32 mouse cellular contexts compared by ENCODE assay signal in genomic region chr9:78211521-78211920, GRCm38 (mm10). TPM values are rescaled to one million over a fixed set of nuclear protein-coding genes. Genes with fewer than 3 reads are reported as not detected.
DNase-seq lines count a peak whose midpoint lies in the region; ATAC-seq lines count a peak whose summit lies in the region.
"Had no signal": no experiment of that assay in that cellular context is flagged by ENCODE, and none has a peak within 500 bp of the region (broad histone marks: within the 10 kb centered on the region; RNA-seq: fewer than 3 reads in every experiment).

No protein-coding gene starts in this region.

- WGBS in heart, embryonic 11.5 days (ENCODE audit: insufficient replicate concordance) = 81% methylated on average over 3 of the region's 3 CpGs
- WGBS in heart, embryonic 15.5 days = 88% methylated on average over 3 of the region's 3 CpGs
- 87% methylated on average over 3 of the region's 3 CpGs for WGBS in stomach, embryonic 14.5 days
- 95% methylated on average over 3 of the region's 3 CpGs for WGBS in stomach, embryonic 15.5 days
- 93% methylated on average over 3 of the region's 3 CpGs for WGBS in intestine, embryonic 16.5 days

- no peak overlapping the region for H3K9ac ChIP-seq in heart, embryonic 11.5 days (ENCODE audit: low read depth, low read length)
- H3K9ac ChIP-seq in heart, embryonic 15.5 days = no peak overlapping the region
- H3K9ac ChIP-seq in stomach, embryonic 14.5 days (replicated peaks; ENCODE audit: low read depth, low read length) = no peak overlapping the region
- H3K9ac ChIP-seq in stomach, embryonic 15.5 days = no peak overlapping the region
- H3K9ac ChIP-seq in intestine, embryonic 16.5 days (ENCODE audit: low read depth, low read length) = no peak overlapping the region
- H3K9ac ChIP-seq: embryonic facial prominence, embryonic 12.5 days; embryonic facial prominence, embryonic 15.5 days; forebrain, postnatal 0 days; hindbrain, embryonic 12.5 days; hindbrain, embryonic 15.5 days had no signal

- H3K4me2 ChIP-seq in heart, embryonic 11.5 days = no peak overlapping the region
- H3K4me2 ChIP-seq in heart, embryonic 15.5 days = no peak overlapping the region
- no peak overlapping the region for H3K4me2 ChIP-seq in stomach, embryonic 14.5 days (replicated peaks; ENCODE audit: low read depth, low read length)
- H3K4me2 ChIP-seq in stomach, embryonic 15.5 days = no peak overlapping the region
- no peak overlapping the region for H3K4me2 ChIP-seq in intestine, embryonic 16.5 days (ENCODE audit: low read depth, low read length)
- H3K4me2 ChIP-seq: embryonic facial prominence, embryonic 12.5 days; embryonic facial prominence, embryonic 15.5 days; hindbrain, embryonic 12.5 days; hindbrain, embryonic 15.5 days had no signal

- peak overlapping the region; percentile 80 for H3K27ac ChIP-seq in heart, embryonic 11.5 days (ENCODE audit: low read depth, low read length)
- peak overlapping the region; percentile 36; the same call in 1 of the 2 replicates for H3K27ac ChIP-seq in heart, embryonic 15.5 days
- peak overlapping the region; percentile 84 for H3K27ac ChIP-seq in stomach, embryonic 14.5 days (ENCODE audit: low read length)
- peak overlapping the region; percentile 81 for H3K27ac ChIP-seq in stomach, embryonic 15.5 days
- H3K27ac ChIP-seq in intestine, embryonic 16.5 days (ENCODE audit: low read length) = no peak overlapping the region
- H3K27ac ChIP-seq: embryonic facial prominence, embryonic 12.5 days; embryonic facial prominence, embryonic 15.5 days; hindbrain, embryonic 12.5 days; hindbrain, embryonic 15.5 days had no signal

- peaks cover 6% of the 10 kb centered on the region; the same call in 1 of the 2 replicates for H3K36me3 ChIP-seq in heart, embryonic 11.5 days (ENCODE audit: control insufficient read depth, insufficient read depth, low read length)
- no peaks in the 10 kb centered on the region for H3K36me3 ChIP-seq in heart, embryonic 15.5 days
- peaks cover 7% of the 10 kb centered on the region for H3K36me3 ChIP-seq in stomach, embryonic 14.5 days (ENCODE audit: control insufficient read depth, insufficient read depth, low read length)
- H3K36me3 ChIP-seq in stomach, embryonic 15.5 days = peaks cover 7% of the 10 kb centered on the region; the same call in 1 of the 2 replicates
- no peaks in the 10 kb centered on the region for H3K36me3 ChIP-seq in intestine, embryonic 16.5 days (ENCODE audit: control insufficient read depth, insufficient read depth, low read length)
- H3K36me3 ChIP-seq: embryonic facial prominence, embryonic 15.5 days; hindbrain, embryonic 12.5 days; hindbrain, embryonic 15.5 days had no signal

- H3K9me3 ChIP-seq in heart, embryonic 11.5 days (replicated peaks; ENCODE audit: control insufficient read depth, low read length) = no peaks in the 10 kb centered on the region
- H3K9me3 ChIP-seq in heart, embryonic 15.5 days (replicated peaks) = no peaks in the 10 kb centered on the region
- H3K9me3 ChIP-seq in stomach, embryonic 14.5 days (ENCODE audit: control insufficient read depth, low read depth, low read length) = no peaks in the 10 kb centered on the region
- H3K9me3 ChIP-seq in stomach, embryonic 15.5 days = no peaks in the 10 kb centered on the region
- 0 out of 2 replicates have a peak, but pooled peaks cover 4% of the 10 kb centered on the region for H3K9me3 ChIP-seq in intestine, embryonic 16.5 days (ENCODE audit: control insufficient read depth, low read length)
- H3K9me3 ChIP-seq: embryonic facial prominence, embryonic 12.5 days; embryonic facial prominence, embryonic 15.5 days; hindbrain, embryonic 12.5 days; hindbrain, embryonic 15.5 days had no signal

- no peak for ATAC-seq in heart, embryonic 11.5 days (replicated peaks; ENCODE audit: insufficient number of reproducible peaks, low FRiP score, low TSS enrichment)
- no peak for ATAC-seq in heart, embryonic 15.5 days (replicated peaks; ENCODE audit: insufficient number of reproducible peaks, insufficient read depth, low FRiP score, low read depth)
- ATAC-seq in stomach, embryonic 14.5 days (ENCODE audit: insufficient number of reproducible peaks, insufficient read depth, low FRiP score, low read depth) = no peak
- ATAC-seq in stomach, embryonic 15.5 days (ENCODE audit: insufficient read depth, low FRiP score, low read depth) = no peak
- no peak for ATAC-seq in intestine, embryonic 16.5 days
- ATAC-seq: CD4-positive, CD25-positive, alpha-beta regulatory T cell, adult 4 months; forebrain, embryonic 14.5 days; forebrain, postnatal 0 days had no signal

- no peaks in the 10 kb centered on the region for H3K27me3 ChIP-seq in heart, embryonic 11.5 days (ENCODE audit: control insufficient read depth, insufficient read depth, low read length)
- H3K27me3 ChIP-seq in heart, embryonic 15.5 days = no peaks in the 10 kb centered on the region
- H3K27me3 ChIP-seq in stomach, embryonic 14.5 days (ENCODE audit: control insufficient read depth, insufficient read depth, low read length) = no peaks in the 10 kb centered on the region
- no peaks in the 10 kb centered on the region for H3K27me3 ChIP-seq in stomach, embryonic 15.5 days (replicated peaks)
- no peaks in the 10 kb centered on the region for H3K27me3 ChIP-seq in intestine, embryonic 16.5 days (replicated peaks; ENCODE audit: control insufficient read depth, insufficient read depth, low read length)
- H3K27me3 ChIP-seq: embryonic facial prominence, embryonic 12.5 days; embryonic facial prominence, embryonic 15.5 days; hindbrain, embryonic 12.5 days; hindbrain, embryonic 15.5 days had no signal

- peaks cover 9% of the 10 kb centered on the region; the same call in 1 of the 2 replicates for H3K4me1 ChIP-seq in heart, embryonic 11.5 days (ENCODE audit: control insufficient read depth, insufficient read depth, low read length)
- H3K4me1 ChIP-seq in heart, embryonic 15.5 days (replicated peaks) = peaks cover 14% of the 10 kb centered on the region
- peaks cover 5% of the 10 kb centered on the region; the same call in 1 of the 2 replicates for H3K4me1 ChIP-seq in stomach, embryonic 14.5 days (ENCODE audit: control insufficient read depth, insufficient read depth, low read length)
- no peaks in the 10 kb centered on the region for H3K4me1 ChIP-seq in stomach, embryonic 15.5 days
- H3K4me1 ChIP-seq in intestine, embryonic 16.5 days (ENCODE audit: control insufficient read depth, insufficient read depth, low read length) = peaks cover 9% of the 10 kb centered on the region
- H3K4me1 ChIP-seq: embryonic facial prominence, embryonic 12.5 days; hindbrain, embryonic 12.5 days; hindbrain, embryonic 15.5 days had no signal

- no peak for DNase-seq in heart, postnatal 10 days
- DNase-seq in heart, postnatal 14 days = no peak
- no peak for DNase-seq in right cerebral cortex, adult 18-20 months
- DNase-seq: adrenal gland, adult 2 months; adrenal gland, postnatal 14 days; cerebellum, adult 11 months; cerebellum, adult 2 months; cerebellum, adult 9-11 months; cerebellum, postnatal 25 days; forebrain, postnatal 0 days; gastrocnemius, postnatal 25 days; kidney, adult 11 months had no signal

- intact Hi-C loops in heart, postnatal 10 days (cut with DNase I) = no loop called here
- intact Hi-C loops in heart, postnatal 14 days (cut with DNase I) = no loop called here

- no peak overlapping the region for H3K4me3 ChIP-seq in heart, embryonic 11.5 days (ENCODE audit: low read depth, low read length)
- no peak overlapping the region for H3K4me3 ChIP-seq in heart, embryonic 15.5 days
- H3K4me3 ChIP-seq in stomach, embryonic 14.5 days (ENCODE audit: low read depth, low read length) = no peak overlapping the region
- H3K4me3 ChIP-seq in stomach, embryonic 15.5 days (replicated peaks) = no peak overlapping the region
- no peak overlapping the region for H3K4me3 ChIP-seq in intestine, embryonic 16.5 days (ENCODE audit: low read length)
- H3K4me3 ChIP-seq: embryonic facial prominence, embryonic 12.5 days; embryonic facial prominence, embryonic 15.5 days; hindbrain, embryonic 12.5 days; hindbrain, embryonic 15.5 days had no signal

RNA-seq across cellular contexts. Expression of gene Gsta1, which starts 18.9 kb away (rescaled TPM):
- not detected in 2 replicates for polyA plus RNA-seq in heart, embryonic 11.5 days (2014; fragmentation: Nextera tagmentation; extraction: Ambion mirVana)
- total RNA-seq in heart, postnatal 10 days (2021) = under 1 TPM in 1 of 2 experiments, not detected in 1; 0.55 TPM
- not detected in 2 replicates for polyA plus RNA-seq in heart, embryonic 15.5 days (2015; fragmentation: Nextera tagmentation; extraction: Ambion mirVana)
- under 1 TPM in 1 of 2 experiments, not detected in 1; 0.55 TPM for total RNA-seq in heart, postnatal 14 days (2021)
- 9.6 and 9.7 TPM in 2 replicates for polyA plus RNA-seq in stomach, embryonic 14.5 days (2014; fragmentation: Nextera tagmentation; extraction: Ambion mirVana)
- 36.1 and 42.7 TPM in 2 replicates for polyA plus RNA-seq in stomach, embryonic 15.5 days (2015; fragmentation: Nextera tagmentation; extraction: Ambion mirVana)
- 94.1 and 98.3 TPM in 2 replicates for polyA plus RNA-seq in intestine, embryonic 16.5 days (2015; fragmentation: Nextera tagmentation; extraction: Ambion mirVana)
- total RNA-seq: adrenal gland, postnatal 14 days; common myeloid progenitor, adult 5-6 weeks; forebrain, postnatal 0 days; gastrocnemius, adult 8-10 months; gastrocnemius, postnatal 25 days; hematopoietic stem cell, adult 5-6 weeks; MEL had no signal
- polyA plus RNA-seq: adrenal gland, adult 2 months; CD4-positive, CD25-positive, alpha-beta regulatory T cell, adult 4 months; cerebellum, adult 2 months; embryonic facial prominence, embryonic 12.5 days; forebrain, embryonic 11.5 days; forebrain, embryonic 14.5 days; forebrain, postnatal 0 days; frontal cortex, adult 2 months; gonadal fat pad, adult 2 months; heart, embryonic 14.5 days; hindbrain, embryonic 12.5 days; hindbrain, embryonic 15.5 days had no signal

RNA-seq across cellular contexts. Expression of gene Gsta4, which starts 28.9 kb away (rescaled TPM):
- polyA plus RNA-seq in heart, embryonic 11.5 days (2014; fragmentation: Nextera tagmentation; extraction: Ambion mirVana) = 87.5 and 88.7 TPM in 2 replicates
- 10 to 100 TPM; 57.3 to 60.8 TPM for total RNA-seq in heart, postnatal 10 days (2021)
- polyA plus RNA-seq in heart, embryonic 15.5 days (2015; fragmentation: Nextera tagmentation; extraction: Ambion mirVana) = 67.4 and 72.1 TPM in 2 replicates
- 10 to 100 TPM; 60.1 to 70.6 TPM for total RNA-seq in heart, postnatal 14 days (2021)
- polyA plus RNA-seq in stomach, embryonic 14.5 days (2014; fragmentation: Nextera tagmentation; extraction: Ambion mirVana) = 478 and 492 TPM in 2 replicates
- 433 and 454 TPM in 2 replicates for polyA plus RNA-seq in stomach, embryonic 15.5 days (2015; fragmentation: Nextera tagmentation; extraction: Ambion mirVana)
- 57.5 and 62.7 TPM in 2 replicates for polyA plus RNA-seq in intestine, embryonic 16.5 days (2015; fragmentation: Nextera tagmentation; extraction: Ambion mirVana)

RNA-seq across cellular contexts. Expression of gene Gm3776, which starts 45.4 kb away (rescaled TPM):
- polyA plus RNA-seq in heart, embryonic 11.5 days (2014; fragmentation: Nextera tagmentation; extraction: Ambion mirVana) = not detected in 2 replicates
- total RNA-seq in heart, postnatal 10 days (2021) = not detected
- polyA plus RNA-seq in heart, embryonic 15.5 days (2015; fragmentation: Nextera tagmentation; extraction: Ambion mirVana) = not detected in 2 replicates
- not detected for total RNA-seq in heart, postnatal 14 days (2021)
- polyA plus RNA-seq in stomach, embryonic 14.5 days (2014; fragmentation: Nextera tagmentation; extraction: Ambion mirVana) = 6.6 and 9.8 TPM in 2 replicates
- 26.7 and 32.2 TPM in 2 replicates for polyA plus RNA-seq in stomach, embryonic 15.5 days (2015; fragmentation: Nextera tagmentation; extraction: Ambion mirVana)
- 73.4 and 80.7 TPM in 2 replicates for polyA plus RNA-seq in intestine, embryonic 16.5 days (2015; fragmentation: Nextera tagmentation; extraction: Ambion mirVana)
- total RNA-seq: adrenal gland, adult 2 months; adrenal gland, postnatal 14 days; adrenal gland, postnatal 4 days; common myeloid progenitor, adult 5-6 weeks; forebrain, postnatal 0 days; gastrocnemius, adult 8-10 months; gastrocnemius, postnatal 25 days; hematopoietic stem cell, adult 5-6 weeks; MEL had no signal
- polyA plus RNA-seq: adrenal gland, adult 2 months; CD4-positive, CD25-positive, alpha-beta regulatory T cell, adult 4 months; cerebellum, adult 2 months; forebrain, embryonic 11.5 days; forebrain, embryonic 14.5 days; forebrain, postnatal 0 days; frontal cortex, adult 2 months; gonadal fat pad, adult 2 months; heart, embryonic 14.5 days; hindbrain, embryonic 12.5 days; hindbrain, embryonic 15.5 days had no signal

Comparison
In these comparisons a context has a peak if more than half of its experiments do, and no peak if none do; other contexts are left out.
1. RNA of gene Gsta1, which starts 18.9 kb away (polyA plus RNA-seq): 94.1 to 98.3 TPM in intestine, embryonic 16.5 days, 36.1 to 42.7 TPM in stomach, embryonic 15.5 days and 9.6 to 9.7 TPM in stomach, embryonic 14.5 days; not detected in heart, embryonic 11.5 days and not detected in heart, embryonic 15.5 days; every median in the first group is over 10 times any median in the second.